In the genomic region with DNA sequence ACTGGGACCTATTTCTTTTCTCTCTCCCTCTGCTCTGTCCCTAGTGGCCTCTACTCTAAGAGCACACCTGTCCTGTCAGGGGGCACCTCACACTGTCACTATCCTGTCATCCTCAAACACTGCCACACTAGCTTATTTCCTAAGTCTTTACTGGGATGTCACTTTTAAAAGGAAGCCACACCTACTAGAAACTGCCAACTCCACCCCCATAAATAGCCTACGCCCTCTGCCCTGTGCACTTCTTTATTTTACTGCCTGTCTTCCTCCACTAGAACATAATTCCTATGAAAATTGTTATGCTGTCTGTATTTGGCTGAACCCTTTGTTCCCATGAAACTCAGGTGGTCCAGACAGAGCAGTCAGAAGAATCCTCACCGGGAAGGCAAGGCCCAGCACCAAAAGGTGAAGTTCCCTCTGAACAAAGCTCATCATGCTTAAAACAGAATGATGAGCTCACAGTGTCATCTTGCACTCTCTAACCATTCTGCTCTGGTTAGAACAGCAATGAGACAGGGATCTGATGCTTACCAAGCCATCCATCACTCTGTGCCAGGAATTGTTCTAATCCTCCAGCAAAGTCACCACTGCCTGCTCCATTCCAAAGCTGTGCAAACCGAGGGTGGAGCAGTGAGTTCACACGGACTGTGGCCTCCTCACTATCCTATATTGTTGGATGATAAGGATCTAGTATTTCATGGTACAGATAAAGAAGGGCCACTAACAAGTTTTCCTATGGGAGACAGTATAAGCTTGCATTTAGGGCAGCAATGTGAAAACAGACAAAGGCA, we compare ENCODE assay signal across 14 mouse cellular contexts.
"Had no signal": no experiment of that assay in that cellular context is flagged by ENCODE, and none has a peak within 500 bp of the region (broad histone marks: within the 10 kb centered on the region; RNA-seq: fewer than 3 reads in every experiment).

No protein-coding gene starts in this region.

- DNase-seq: kidney, adult 11 months; kidney, adult 9 months; kidney, postnatal 14 days; layer of hippocampus, postnatal 36 days; lung, embryonic 14.5 days; lung, postnatal 10 days; lung, postnatal 4 days; right cerebral cortex, postnatal 14 days; thymus, postnatal 4 days had no signal

- H3K36me3 ChIP-seq: limb, embryonic 15.5 days; liver, embryonic 12.5 days; stomach, embryonic 15.5 days had no signal

- H3K9ac ChIP-seq: limb, embryonic 15.5 days; liver, embryonic 12.5 days; lung, embryonic 14.5 days; midbrain, embryonic 12.5 days; stomach, embryonic 15.5 days had no signal

- H3K27ac ChIP-seq: limb, embryonic 15.5 days; liver, embryonic 12.5 days; midbrain, embryonic 12.5 days; stomach, embryonic 15.5 days had no signal

- H3K4me2 ChIP-seq: limb, embryonic 15.5 days; liver, embryonic 12.5 days; lung, embryonic 14.5 days; midbrain, embryonic 12.5 days; stomach, embryonic 15.5 days had no signal

- H3K4me1 ChIP-seq: limb, embryonic 15.5 days; liver, embryonic 12.5 days; stomach, embryonic 15.5 days had no signal

- H3K9me3 ChIP-seq: limb, embryonic 15.5 days; liver, embryonic 12.5 days; midbrain, embryonic 12.5 days; stomach, embryonic 15.5 days had no signal

- ATAC-seq: liver, embryonic 12.5 days had no signal

- H3K27me3 ChIP-seq: limb, embryonic 15.5 days; liver, embryonic 12.5 days; megakaryocyte, embryonic 14.5 days; midbrain, embryonic 12.5 days; stomach, embryonic 15.5 days had no signal

- H3K4me3 ChIP-seq: limb, embryonic 15.5 days; liver, embryonic 12.5 days; megakaryocyte, embryonic 14.5 days; midbrain, embryonic 12.5 days; stomach, embryonic 15.5 days had no signal
